Mouse (Mus musculus) stomach, embryonic 15.5 days (tissue): ENCODE results near the gene Shtn1. TPM values are rescaled to one million over a fixed set of nuclear protein-coding genes. Genes with fewer than 3 reads are reported as not detected.

Experiments
- ATAC-seq: fragments of 200-750 bp; cut with Nextera tagmentation; 2 replicates; pipeline ENCODE4 v1.8.0; 2017; ENCODE audit warnings: low read depth, moderate number of reproducible peaks, moderate TSS enrichment; ENCODE audit not compliant: insufficient read depth, low FRiP score
- H3K27ac ChIP-seq: fragments of 300-500 bp; sonication (generic); 2 replicates; pipeline ENCODE4 v1.5.1; 2015; ENCODE audit warnings: mild to moderate bottlenecking, inconsistent platforms
- H3K27me3 ChIP-seq: fragments of 300-500 bp; sonication (generic); replicated peaks from 2 replicates; pipeline ENCODE4 v1.6.1; 2015; ENCODE audit warnings: inconsistent platforms
- H3K36me3 ChIP-seq: fragments of 300-500 bp; sonication (generic); 2 replicates; pipeline ENCODE4 v1.6.1; 2015; ENCODE audit warnings: inconsistent platforms
- H3K4me1 ChIP-seq: fragments of 300-500 bp; sonication (generic); 2 replicates; pipeline ENCODE4 v1.6.1; 2015; ENCODE audit warnings: inconsistent platforms
- H3K4me2 ChIP-seq: fragments of 300-500 bp; sonication (generic); 2 replicates; pipeline ENCODE4 v1.6.1; 2015; ENCODE audit warnings: mild to moderate bottlenecking, inconsistent platforms
- H3K4me3 ChIP-seq: fragments of 300-500 bp; sonication (generic); replicated peaks from 2 replicates; pipeline ENCODE4 v1.5.1; 2015; ENCODE audit warnings: inconsistent platforms
- H3K9ac ChIP-seq: fragments of 300-500 bp; sonication (generic); 2 replicates; pipeline ENCODE4 v1.6.1; 2015; ENCODE audit warnings: inconsistent platforms
- H3K9me3 ChIP-seq: fragments of 300-500 bp; sonication (generic); 2 replicates; pipeline ENCODE4 v1.6.1; 2016; ENCODE audit warnings: inconsistent platforms
- WGBS: fragments of 180-500 bp; shearing (Covaris S2); methylation state at CpG from one replicate; pipeline ENCODE4 v1.1.7; 2015; 5-methylcytosine and 5-hydroxymethylcytosine counted together
- polyA plus RNA-seq: library from polyadenylated mRNA; unstranded; fragments of >200 nt; fragmentation: Nextera tagmentation; extraction: Ambion mirVana; gene quantifications from 2 replicates; pipeline ENCODE4 v1.2.1, GENCODE M21; 2015

Gene Shtn1
- polyA plus RNA-seq, 1 experiment from 2014 or later, result 10.0 TPM

DNA sequence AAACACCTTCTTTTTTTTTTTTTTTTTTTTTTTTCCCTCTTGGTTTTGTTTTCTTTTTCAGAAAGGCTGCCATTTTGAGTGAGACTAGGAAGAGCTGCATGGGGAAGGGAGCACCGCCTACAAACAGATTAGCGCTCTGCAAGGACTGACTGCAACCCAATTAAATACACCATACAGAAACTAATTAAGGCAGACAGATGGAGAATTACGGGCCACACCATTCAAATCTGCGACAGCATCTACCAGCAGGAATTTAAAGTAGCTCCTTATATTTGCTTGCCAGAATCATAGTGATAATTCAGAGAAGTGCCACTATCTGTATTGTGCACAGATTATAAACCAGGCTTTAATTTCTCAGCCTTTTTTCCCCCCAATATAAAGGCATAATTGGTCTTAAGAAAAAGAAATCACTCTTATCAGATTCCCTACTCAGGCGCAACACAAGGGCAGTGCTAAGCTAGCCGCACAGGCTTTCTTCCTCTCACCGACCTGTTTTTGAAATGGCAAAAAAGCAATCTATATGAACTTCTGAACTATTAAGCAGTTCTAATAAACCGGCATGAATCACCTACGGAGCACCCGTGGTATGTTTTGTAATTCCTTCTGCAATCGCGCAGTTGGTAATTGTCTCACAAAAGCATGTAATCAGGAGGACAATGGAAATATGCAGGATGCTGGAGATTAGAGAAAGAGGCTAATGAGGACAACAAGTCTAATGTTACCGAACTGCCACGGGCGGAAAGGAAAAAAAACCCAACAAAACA is 69.1 kb downstream of the Shtn1 start:
- Histone ChIP-seq H3K27ac (no peak overlapping the region), H3K9ac (no peak overlapping the region), H3K4me2 (no peak overlapping the region), H3K4me1 (no peaks in the 10 kb centered on the region), H3K27me3 (no peaks in the 10 kb centered on the region), H3K4me3 (no peak overlapping the region), H3K36me3 (no peaks in the 10 kb centered on the region), H3K9me3 (no peaks in the 10 kb centered on the region)
- ATAC-seq, result no peak
- 86% methylated on average over 15 of the region's 15 CpGs for WGBS

DNA sequence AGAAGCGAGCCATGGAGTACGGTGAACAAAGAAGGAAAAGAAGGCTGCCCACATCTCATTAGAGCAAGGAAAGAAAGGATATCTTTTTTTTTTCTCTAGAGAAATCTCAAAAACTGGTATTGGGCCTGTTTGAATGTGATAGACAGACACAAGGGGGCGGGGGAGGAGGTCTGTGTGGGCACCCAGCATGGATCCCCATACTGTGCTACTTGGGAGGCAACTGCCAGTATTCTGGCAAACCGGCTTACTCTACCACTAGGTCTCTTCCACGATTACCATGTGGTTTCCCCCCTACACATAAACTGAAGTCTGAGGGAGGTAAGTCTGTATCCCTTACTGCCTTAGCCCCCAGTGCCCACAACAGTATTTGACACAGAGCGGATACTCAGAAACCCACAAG is 73.1 kb downstream of the Shtn1 start:
- Histone ChIP-seq H3K36me3 (no peaks in the 10 kb centered on the region), H3K9ac (no peak overlapping the region), H3K9me3 (no peaks in the 10 kb centered on the region), H3K4me1 (no peaks in the 10 kb centered on the region), H3K27ac (no peak overlapping the region), H3K27me3 (no peaks in the 10 kb centered on the region), H3K4me3 (no peak overlapping the region), H3K4me2 (no peak overlapping the region)
- 91% methylated on average over 6 of the region's 6 CpGs for WGBS
- ATAC-seq, result no peak

DNA sequence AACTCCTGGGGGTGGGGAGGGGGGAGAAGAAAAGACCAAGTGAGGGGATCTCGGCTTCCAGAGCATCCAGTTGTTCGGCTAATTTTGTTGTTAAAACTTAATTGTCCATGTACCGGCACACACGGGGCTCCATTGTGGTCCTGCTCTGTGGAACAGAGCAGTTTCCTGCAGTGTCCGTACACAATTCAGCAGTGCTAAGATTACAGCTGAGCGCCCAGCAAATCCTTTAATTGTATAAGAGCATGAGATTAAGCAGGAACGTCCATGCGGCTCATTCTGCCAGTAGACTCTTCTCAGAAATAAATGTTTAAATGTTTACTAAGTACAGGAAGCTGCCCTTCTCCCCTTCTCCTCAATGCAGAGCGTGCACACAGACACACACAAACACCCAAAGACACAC is 94.3 kb downstream of the Shtn1 start:
- Histone ChIP-seq H3K4me1 (no peaks in the 10 kb centered on the region), H3K4me3 (no peak overlapping the region), H3K9ac (no peak overlapping the region), H3K9me3 (no peaks in the 10 kb centered on the region), H3K36me3 (no peaks in the 10 kb centered on the region), H3K27me3 (no peaks in the 10 kb centered on the region), H3K4me2 (peak overlapping the region; percentile 24), H3K27ac (no peak overlapping the region)
- ATAC-seq, result no peak
- WGBS, result 35% methylated on average over 9 of the region's 9 CpGs

DNA sequence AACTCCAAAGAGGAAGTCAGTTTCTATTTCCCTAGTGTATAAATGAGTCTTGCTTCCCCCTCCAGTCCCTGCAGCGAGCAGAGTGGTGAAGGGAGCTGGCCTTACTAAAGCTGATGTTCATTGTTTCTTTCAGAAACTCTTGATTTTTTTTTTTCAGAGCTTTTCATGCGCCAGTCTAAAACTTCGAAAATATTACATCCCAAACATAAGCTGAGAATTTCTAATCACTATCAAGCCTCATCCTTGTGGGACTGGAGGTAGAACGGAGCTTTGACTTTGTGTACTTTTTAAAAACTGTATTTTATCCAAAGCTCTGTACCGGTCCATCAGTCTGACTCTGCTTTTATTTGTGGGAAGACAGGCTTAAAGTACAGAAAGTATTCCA is 95.9 kb downstream of the Shtn1 start:
- H3K4me2 ChIP-seq, result peak overlapping the region; percentile 31; the same call in 1 of the 2 replicates
- H3K36me3 ChIP-seq, result no peaks in the 10 kb centered on the region
- 40% methylated on average over 5 of the region's 5 CpGs for WGBS
- H3K27ac ChIP-seq, result no peak overlapping the region
- ATAC-seq, result no peak
- no peak overlapping the region for H3K9ac ChIP-seq
- no peaks in the 10 kb centered on the region for H3K9me3 ChIP-seq
- no peak overlapping the region for H3K4me3 ChIP-seq
- no peaks in the 10 kb centered on the region for H3K27me3 ChIP-seq
- no peaks in the 10 kb centered on the region for H3K4me1 ChIP-seq

DNA sequence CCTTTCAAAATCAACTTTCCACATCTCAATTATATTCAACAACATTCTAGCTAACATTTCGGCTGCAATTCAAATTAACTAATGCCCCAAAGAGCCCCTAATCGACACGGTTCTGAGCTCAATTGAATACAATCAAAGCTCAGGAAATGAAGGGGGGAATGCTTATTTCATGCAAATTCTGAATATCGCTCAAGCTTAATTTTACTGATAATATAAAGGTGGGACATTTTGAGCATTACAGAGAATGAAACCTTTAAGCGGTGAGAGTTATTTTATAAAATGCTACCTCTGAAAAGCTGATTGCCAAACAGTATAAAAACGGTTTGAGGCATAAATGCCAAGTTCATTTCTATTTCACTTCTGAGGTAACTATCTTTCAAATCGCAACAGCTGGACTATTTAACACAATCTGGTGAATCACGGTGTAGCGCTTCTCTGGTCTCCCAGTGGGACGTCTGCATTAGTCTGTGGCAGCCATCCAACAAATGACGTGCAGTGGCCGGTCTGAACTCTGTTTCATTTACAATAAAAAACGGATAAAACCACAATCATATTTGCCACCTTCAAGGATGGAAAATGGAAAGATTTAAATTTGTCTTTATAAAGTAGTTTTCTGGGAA is 96.4 kb downstream of the Shtn1 start:
- H3K36me3 ChIP-seq, result no peaks in the 10 kb centered on the region
- peak overlapping the region; percentile 31; the same call in 1 of the 2 replicates for H3K4me2 ChIP-seq
- H3K4me3 ChIP-seq, result peak overlapping the region; percentile 14; the same call in 1 of the 2 replicates
- no peak overlapping the region for H3K27ac ChIP-seq
- no peaks in the 10 kb centered on the region for H3K4me1 ChIP-seq
- no peaks in the 10 kb centered on the region for H3K27me3 ChIP-seq
- 42% methylated on average over 13 of the region's 13 CpGs for whole genome bisulfite sequencing
- H3K9me3 ChIP-seq, result no peaks in the 10 kb centered on the region
- no peak for ATAC-seq
- H3K9ac ChIP-seq, result no peak overlapping the region

DNA sequence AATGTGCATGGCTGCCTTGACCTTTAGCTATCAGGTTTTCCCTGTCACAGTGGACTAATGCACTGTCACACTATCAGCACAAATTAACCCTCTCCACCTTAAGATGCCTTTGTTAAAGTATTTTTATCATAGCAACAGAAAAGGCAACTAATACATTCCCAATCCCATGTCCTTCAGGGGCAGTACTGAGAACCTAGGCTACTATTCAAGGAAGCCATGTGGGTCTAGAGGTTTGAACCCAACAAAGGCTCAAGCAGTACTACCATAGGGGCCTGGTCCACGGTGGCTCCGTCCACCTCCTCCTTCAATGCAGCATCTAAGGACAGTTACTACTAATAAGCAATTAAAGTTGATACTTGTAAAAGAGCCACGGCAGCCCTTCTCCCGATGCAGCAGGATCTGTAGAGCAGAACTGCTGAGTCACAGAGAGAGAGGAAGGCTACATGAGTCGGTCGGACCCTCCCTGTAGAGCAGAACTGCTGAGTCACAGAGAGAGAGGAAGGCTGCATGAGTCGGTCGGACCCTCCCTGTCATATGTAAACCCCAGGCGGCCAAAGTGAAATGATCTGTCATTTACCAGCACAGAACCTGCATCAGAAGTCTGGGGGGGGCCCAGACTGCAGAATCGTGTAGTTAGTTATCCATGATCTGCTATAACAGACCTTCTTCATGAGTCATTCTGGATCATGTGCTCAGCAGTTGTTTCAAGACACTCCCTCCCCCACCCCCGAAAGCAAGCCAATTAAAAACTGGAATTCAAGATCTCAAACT is 97.3 kb downstream of the Shtn1 start:
- Histone ChIP-seq H3K4me1 (no peaks in the 10 kb centered on the region), H3K9ac (no peak overlapping the region), H3K27me3 (no peaks in the 10 kb centered on the region), H3K27ac (no peak overlapping the region), H3K4me2 (no peak overlapping the region), H3K9me3 (no peaks in the 10 kb centered on the region), H3K36me3 (no peaks in the 10 kb centered on the region), H3K4me3 (no peak overlapping the region)
- WGBS, result 53% methylated on average over 11 of the region's 11 CpGs
- ATAC-seq, result peak; percentile 56; the same call in 1 of the 2 replicates

DNA sequence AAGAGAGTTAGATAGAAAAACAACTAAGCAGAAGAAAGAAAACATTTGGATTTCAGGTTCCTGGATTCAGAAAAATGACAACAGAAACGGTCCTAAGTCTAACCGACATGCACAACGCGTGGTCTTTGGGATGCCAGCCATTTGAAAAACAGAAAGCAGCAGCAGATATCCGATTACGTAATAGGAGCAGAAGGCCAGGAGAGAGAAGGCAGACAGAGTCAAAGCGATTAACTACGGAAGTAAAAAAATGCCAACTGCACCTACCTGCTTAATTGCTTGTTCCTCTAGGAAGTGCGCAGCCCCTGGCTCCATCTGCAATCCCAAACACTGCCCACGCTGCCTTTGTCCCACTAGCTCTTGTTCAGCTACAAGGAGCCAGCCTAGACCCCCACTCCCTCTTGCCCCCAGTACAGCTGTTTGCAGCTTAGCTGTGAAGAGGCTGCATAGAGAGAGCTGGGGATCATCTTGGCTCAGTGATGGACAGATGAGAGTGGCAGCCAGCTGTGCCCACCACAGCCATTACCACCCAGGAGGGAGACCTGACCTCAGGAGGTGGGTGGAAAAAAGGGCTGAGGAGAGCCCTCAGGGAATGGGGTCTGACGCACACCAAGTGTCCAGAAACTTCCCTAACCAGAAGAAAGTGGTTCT is 100.6 kb downstream of the Shtn1 start:
- no peaks in the 10 kb centered on the region for H3K9me3 ChIP-seq
- WGBS, result 71% methylated on average over 11 of the region's 11 CpGs
- H3K4me3 ChIP-seq, result no peak overlapping the region
- H3K27ac ChIP-seq, result no peak overlapping the region
- H3K4me1 ChIP-seq, result no peaks in the 10 kb centered on the region
- no peak overlapping the region for H3K9ac ChIP-seq
- no peak for ATAC-seq
- no peak overlapping the region for H3K4me2 ChIP-seq
- H3K27me3 ChIP-seq, result no peaks in the 10 kb centered on the region
- H3K36me3 ChIP-seq, result no peaks in the 10 kb centered on the region

DNA sequence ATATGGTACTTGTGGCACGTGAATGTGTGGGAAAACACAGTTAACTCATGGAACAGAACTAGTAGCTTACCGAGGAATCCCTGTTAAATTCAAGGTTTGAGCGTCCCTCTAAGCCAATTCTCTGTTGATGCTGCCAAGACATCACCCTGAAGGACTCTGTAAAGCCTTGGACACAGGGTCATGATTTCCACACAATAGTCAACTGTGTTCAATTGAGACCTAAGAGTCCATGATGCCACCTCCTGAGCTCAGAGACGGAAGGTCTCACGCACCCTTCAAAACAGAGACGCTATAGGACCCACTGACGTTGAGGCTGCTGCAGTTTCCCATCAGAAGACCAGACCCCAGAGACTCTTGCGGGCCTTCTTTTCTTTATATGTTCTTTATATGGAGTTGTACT is 101.8 kb downstream of the Shtn1 start:
- no peak overlapping the region for H3K4me3 ChIP-seq
- WGBS, result 87% methylated on average over 8 of the region's 8 CpGs
- ATAC-seq, result no peak

DNA sequence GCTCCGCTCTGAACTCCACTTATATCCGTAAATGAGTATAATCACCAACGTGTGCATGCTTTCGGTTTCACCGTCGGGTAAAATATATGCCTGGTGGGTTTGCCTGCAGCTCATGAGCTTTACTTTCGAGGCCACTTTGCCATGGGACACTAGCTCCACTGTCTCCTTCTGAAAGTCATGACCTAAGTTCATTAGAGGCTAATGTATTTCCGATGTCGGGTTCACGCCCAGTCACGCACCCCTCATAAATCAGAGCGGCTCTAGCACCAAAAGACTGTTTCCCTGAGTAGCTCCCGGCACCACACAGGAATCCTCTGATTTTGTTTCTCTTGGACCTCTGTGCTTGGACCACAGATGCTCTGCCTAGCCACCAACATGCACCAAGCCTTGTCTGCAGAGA is 105.1 kb downstream of the Shtn1 start:
- Histone ChIP-seq H3K9ac (no peak overlapping the region), H3K4me3 (no peak overlapping the region), H3K4me1 (no peaks in the 10 kb centered on the region), H3K36me3 (no peaks in the 10 kb centered on the region), H3K9me3 (no peaks in the 10 kb centered on the region), H3K4me2 (no peak overlapping the region), H3K27me3 (no peaks in the 10 kb centered on the region), H3K27ac (no peak overlapping the region)
- ATAC-seq, result no peak
- 45% methylated on average over 13 of the region's 13 CpGs for WGBS

More for the DNA sequence above, 101.8 kb downstream of the Shtn1 start:
- no peaks in the 10 kb centered on the region for H3K4me1 ChIP-seq
- H3K9me3 ChIP-seq, result no peaks in the 10 kb centered on the region
- H3K27ac ChIP-seq, result no peak overlapping the region
- H3K9ac ChIP-seq, result no peak overlapping the region
- H3K27me3 ChIP-seq, result no peaks in the 10 kb centered on the region
- H3K4me2 ChIP-seq, result no peak overlapping the region
- no peaks in the 10 kb centered on the region for H3K36me3 ChIP-seq

DNA sequence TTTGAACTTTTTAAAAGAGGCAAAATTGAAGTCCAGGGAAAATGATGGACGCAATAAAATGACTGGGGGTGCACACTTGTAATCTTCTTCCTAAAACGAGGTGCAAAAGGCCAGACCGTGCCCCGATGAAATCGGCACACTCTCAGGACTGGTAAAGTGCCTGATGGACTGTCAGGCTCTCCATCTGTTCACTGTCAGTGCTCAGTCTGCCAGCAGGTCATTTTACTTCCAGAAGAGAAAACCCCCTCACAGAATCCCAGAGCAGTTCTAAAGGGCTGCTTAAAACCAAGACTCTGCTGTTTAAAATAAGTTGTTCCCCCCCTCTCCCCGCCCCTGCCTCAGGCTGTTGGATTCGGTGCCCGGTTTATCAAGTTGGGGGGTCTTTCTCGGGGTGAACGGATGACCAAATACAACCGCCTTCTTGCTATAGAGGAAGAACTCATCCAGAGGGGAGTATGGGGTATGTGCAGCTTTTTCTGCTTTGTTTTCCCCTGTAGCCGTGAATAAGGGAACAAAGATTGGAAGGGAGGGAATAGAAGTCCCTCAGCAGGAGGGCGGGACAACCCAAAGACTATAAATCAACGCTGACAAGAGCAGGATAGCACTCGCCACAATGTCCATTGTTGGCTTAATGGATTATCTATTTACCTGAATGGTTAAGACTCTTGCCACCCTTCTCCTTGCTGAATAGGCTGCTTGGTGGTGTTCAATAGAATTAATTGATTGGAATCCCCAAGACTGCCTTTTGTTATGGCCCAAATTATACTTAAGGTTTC is 107.0 kb downstream of the Shtn1 start:
- H3K9me3 ChIP-seq, result no peaks in the 10 kb centered on the region
- H3K4me2 ChIP-seq, result no peak overlapping the region
- H3K27ac ChIP-seq, result no peak overlapping the region
- H3K27me3 ChIP-seq, result no peaks in the 10 kb centered on the region
- H3K4me3 ChIP-seq, result no peak overlapping the region
- no peaks in the 10 kb centered on the region for H3K36me3 ChIP-seq
- no peak overlapping the region for H3K9ac ChIP-seq
- 20% methylated on average over 15 of the region's 15 CpGs for WGBS
- ATAC-seq, result no peak
- H3K4me1 ChIP-seq, result no peaks in the 10 kb centered on the region

DNA sequence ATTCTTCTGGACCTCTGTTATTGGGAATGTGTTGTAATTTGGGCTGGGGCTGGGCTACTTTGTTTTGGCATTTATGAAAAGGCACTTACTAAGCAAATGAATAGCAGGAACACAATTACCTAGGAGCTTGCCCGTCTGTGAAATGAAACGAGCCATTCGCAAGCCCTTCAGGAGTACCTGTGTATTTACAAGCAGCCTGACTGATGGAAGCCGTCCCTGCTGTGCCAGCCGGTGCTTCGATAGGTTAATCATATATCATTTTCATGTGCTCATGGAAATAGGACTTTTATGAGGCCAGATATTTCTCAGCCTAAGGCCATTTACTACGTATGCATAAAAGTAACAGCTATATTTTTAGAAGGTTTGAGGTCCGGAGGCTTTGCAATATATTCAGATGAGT is 112.9 kb downstream of the Shtn1 start:
- Histone ChIP-seq H3K36me3 (no peaks in the 10 kb centered on the region), H3K27ac (no peak overlapping the region), H3K4me3 (no peak overlapping the region), H3K27me3 (no peaks in the 10 kb centered on the region), H3K4me2 (no peak overlapping the region), H3K4me1 (no peaks in the 10 kb centered on the region), H3K9ac (no peak overlapping the region), H3K9me3 (no peaks in the 10 kb centered on the region)
- no peak for ATAC-seq
- WGBS, result 64% methylated on average over 8 of the region's 8 CpGs
